Mouse (Mus musculus) skeletal muscle tissue, postnatal 0 days (tissue): ENCODE measurements around the gene Snrnp35. TPM values are rescaled to one million over a fixed set of nuclear protein-coding genes. Genes with fewer than 3 reads are reported as not detected.

Experiments used
- polyA plus RNA-seq: library from polyadenylated mRNA; unstranded; fragments of >200 nt; fragmentation: Nextera tagmentation; extraction: Ambion mirVana; gene quantifications from 2 replicates; pipeline ENCODE4 v1.2.1, GENCODE M21; 2015

The Snrnp35 gene
- 13.4 and 15.0 TPM in 2 replicates for polyA plus RNA-seq

DNA sequence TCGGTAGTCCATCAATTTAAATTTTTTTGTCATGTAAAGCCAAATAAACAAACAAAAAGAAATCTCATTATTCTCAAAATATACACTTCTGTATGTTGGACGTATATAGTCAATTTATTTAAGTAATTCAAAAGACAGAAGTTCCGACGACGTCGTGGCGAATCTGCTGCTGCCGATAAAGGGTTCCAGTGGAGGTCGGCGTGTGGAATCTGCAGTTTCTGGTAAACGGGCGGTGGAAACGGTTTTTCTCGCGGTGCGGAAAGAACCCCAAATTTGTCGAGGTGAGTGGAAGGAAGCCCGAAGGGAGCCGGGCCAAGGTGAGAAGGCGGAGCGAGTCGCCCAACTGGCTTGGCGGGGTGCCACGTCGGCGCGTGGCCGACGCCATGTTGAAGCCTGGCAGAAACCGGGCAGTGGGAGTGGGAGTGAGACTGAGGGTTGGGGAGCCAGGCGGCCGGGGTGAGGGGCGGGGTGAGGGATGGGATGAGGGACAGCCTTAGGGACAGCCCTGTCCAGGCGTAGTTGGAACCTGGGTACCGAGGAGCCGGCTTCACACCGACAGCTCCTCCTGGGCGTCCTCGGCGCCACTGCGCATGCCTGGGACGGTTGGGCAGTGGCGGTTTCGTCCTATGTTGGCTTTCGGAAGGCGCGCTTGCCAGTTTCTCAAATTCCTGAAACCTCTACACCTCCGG, at the start of gene Snrnp35:
Snrnp35 (plus strand) TSS at position 169 of the 689 bp plus-strand sequence.

DNA sequence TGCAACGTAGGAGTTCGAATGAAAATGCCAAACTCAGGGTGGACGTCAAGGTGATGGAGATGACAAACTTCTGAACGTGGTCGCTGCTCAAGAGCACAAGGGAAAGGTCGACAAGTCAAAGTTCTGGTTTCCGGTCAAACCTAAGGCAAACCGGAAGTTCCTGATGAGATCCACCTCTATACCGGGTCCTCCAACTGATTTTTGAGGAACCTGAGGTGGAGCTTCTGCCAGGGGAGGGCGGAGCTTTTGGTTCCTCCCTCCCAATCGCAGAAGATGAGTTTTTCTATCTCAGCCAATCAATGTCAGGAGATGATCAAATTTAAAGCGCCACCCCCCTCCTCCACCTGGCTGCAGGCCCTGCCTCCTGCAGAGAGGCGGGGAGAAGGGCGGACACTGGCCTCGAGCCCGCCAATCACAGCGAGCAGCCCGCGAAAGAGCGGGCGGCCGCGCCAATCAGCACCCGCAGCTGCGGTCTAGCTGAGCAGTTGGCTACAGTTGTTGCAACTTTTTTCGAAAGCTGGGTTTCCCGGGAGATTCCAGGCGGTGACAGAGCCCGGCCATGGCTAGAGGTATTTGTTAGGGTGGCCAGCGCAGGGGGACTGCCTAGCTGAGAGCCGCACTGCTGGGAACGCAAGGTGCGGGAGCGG, 43.4 kb upstream of the Snrnp35 start, which contains the start of gene Kmt5a:
Kmt5a (plus strand) TSS at position 484 of the 647 bp plus-strand sequence.

DNA sequence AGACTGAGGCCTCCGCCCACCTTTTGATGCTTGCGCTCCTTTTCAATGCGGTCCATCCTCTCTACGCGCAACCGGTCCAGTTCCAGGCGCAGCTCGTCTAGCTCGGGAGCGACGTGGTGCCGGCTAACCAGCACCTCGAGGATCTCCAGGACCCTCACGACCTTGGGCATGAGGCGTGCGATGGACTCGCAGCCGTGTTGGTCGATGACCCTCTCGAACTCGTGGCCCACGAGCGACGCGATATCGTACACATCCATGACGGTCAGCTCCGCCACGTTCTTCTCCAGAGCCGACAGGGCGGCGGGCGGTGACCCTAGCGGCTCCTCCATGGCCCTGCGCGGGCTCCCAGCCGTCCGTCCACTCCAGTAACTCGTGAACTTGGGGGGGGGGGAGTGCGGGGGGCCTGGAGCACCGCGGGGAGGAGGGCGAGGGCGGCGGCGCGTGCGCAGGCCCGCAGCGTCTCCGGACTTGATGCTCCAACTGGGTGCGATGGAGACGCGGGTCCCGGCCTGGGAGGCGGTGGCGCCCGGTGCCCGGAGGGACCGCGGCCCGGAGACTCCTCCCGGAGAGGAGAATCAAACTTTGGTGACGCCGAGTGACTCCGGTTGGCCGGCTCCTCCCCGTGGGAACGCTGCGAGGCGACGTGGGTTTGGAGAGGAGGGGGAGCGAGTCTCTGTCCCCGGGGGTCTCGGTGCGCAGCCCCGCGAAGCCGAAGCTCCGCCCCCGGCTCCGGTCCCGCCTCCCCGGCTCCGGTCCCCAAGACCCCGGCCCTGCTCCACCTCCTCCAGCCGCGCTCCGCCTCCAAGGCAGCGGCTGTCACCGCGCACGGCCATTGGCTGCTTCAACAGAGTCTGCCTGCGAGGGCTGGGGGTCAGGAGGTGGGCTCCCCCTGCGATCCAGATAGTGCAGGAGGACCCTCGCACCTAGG, 48.0 kb downstream of the Snrnp35 start, which contains the start of gene Rilpl1:
Rilpl1 (minus strand) TSS at position 737 of the 928 bp plus-strand sequence.

DNA sequence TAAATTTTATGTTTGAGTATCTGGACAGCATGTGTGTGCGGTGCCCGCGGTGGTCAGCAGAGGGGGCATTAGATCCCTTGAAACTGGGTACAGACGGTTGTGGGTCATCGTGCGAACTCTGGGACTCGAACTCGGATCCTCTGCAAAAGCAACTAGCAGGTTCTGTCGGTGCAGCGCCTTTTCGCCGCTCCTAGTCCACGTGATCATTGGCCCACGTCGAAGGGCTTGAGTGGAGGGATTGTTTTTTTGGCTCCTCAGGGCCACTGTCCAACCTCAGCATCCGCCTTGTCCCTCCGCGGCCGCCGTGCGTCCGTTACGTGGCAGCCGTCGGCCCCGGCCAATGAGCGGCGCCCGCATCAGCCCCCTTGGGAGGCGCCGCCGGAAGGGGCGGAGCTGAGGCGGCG, 57.5 kb downstream of the Snrnp35 start, which contains the start of gene Tmed2:
Tmed2 (plus strand) TSS at position 313 of the 404 bp plus-strand sequence.

Other genes starting within 250 kb of the Snrnp35 start
- 2.0 and 2.3 TPM in 2 replicates for gene Pitpnm2, start 233.4 kb upstream of the Snrnp35 start, polyA plus RNA-seq
- gene Mphosph9, start 155.2 kb upstream of the Snrnp35 start, polyA plus RNA-seq: 3.2 and 3.8 TPM in 2 replicates
- gene 2810006K23Rik, start 155.0 kb upstream of the Snrnp35 start, polyA plus RNA-seq: 7.6 and 8.5 TPM in 2 replicates
- gene Cdk2ap1, start 120.1 kb upstream of the Snrnp35 start, polyA plus RNA-seq: 61.2 and 82.7 TPM in 2 replicates
- gene Sbno1, start 57.1 kb upstream of the Snrnp35 start, polyA plus RNA-seq: 35.2 and 36.9 TPM in 2 replicates
- gene Kmt5a, start 43.2 kb upstream of the Snrnp35 start, polyA plus RNA-seq: 18.0 and 26.4 TPM in 2 replicates
- gene Rilpl2, start 4.8 kb upstream of the Snrnp35 start, polyA plus RNA-seq: 14.4 and 23.1 TPM in 2 replicates
- gene Rilpl1, start 48.3 kb downstream of the Snrnp35 start, polyA plus RNA-seq: 69.3 and 90.5 TPM in 2 replicates
- 349 and 403 TPM in 2 replicates for gene Tmed2, start 57.6 kb downstream of the Snrnp35 start, polyA plus RNA-seq
- 4.3 and 5.4 TPM in 2 replicates for gene Ddx55, start 69.7 kb downstream of the Snrnp35 start, polyA plus RNA-seq
- 57.1 and 60.7 TPM in 2 replicates for gene Eif2b1, start 96.0 kb downstream of the Snrnp35 start, polyA plus RNA-seq
- gene Gtf2h3, start 96.0 kb downstream of the Snrnp35 start, polyA plus RNA-seq: 19.6 and 24.5 TPM in 2 replicates
- gene Atp6v0a2, start 145.4 kb downstream of the Snrnp35 start, polyA plus RNA-seq: 17.0 and 19.4 TPM in 2 replicates
- 0.01 TPM in 1 of 2 replicates, not detected in the other for gene Dnah10, start 242.0 kb downstream of the Snrnp35 start, polyA plus RNA-seq